Mouse (Mus musculus) limb, embryonic 14.5 days (tissue): ENCODE data around the gene Tmem219. TPM values are rescaled to one million over a fixed set of nuclear protein-coding genes. Genes with fewer than 3 reads are reported as not detected.

Experiments used
- ATAC-seq: fragments of 200-750 bp; cut with Nextera tagmentation; 2 replicates; pipeline ENCODE4 v1.8.0; 2017; ENCODE audit warnings: low read depth, moderate number of reproducible peaks, moderate TSS enrichment; ENCODE audit not compliant: low FRiP score
- DNase-seq: peaks from one replicate; pipeline ENCODE4 v3.0.0-alpha.2; 2015; ENCODE audit warnings: low spot score
- H3K27ac ChIP-seq: fragments of 300-500 bp; sonication (generic); replicated peaks from 2 replicates; pipeline ENCODE4 v1.5.1; 2014; ENCODE audit warnings: low read depth, mild to moderate bottlenecking, low read length, moderate library complexity, mixed read lengths
- H3K27me3 ChIP-seq: fragments of 300-500 bp; sonication (generic); 2 replicates; pipeline ENCODE4 v1.6.1; 2014; ENCODE audit warnings: low read length, mixed read lengths; ENCODE audit not compliant: control insufficient read depth, insufficient read depth
- H3K36me3 ChIP-seq: fragments of 300-500 bp; sonication (generic); 2 replicates; pipeline ENCODE4 v1.6.1; 2014; ENCODE audit warnings: mild to moderate bottlenecking, low read length, moderate library complexity, mixed read lengths; ENCODE audit not compliant: control insufficient read depth, insufficient read depth
- H3K4me1 ChIP-seq: fragments of 300-500 bp; sonication (generic); 2 replicates; pipeline ENCODE4 v1.6.1; 2014; ENCODE audit warnings: antibody characterized with exemption, low read length, mixed read lengths; ENCODE audit not compliant: control insufficient read depth, insufficient read depth
- H3K4me2 ChIP-seq: fragments of 300-500 bp; sonication (generic); replicated peaks from 2 replicates; pipeline ENCODE4 v1.6.1; 2014; ENCODE audit warnings: low read depth, mild to moderate bottlenecking, low read length, moderate library complexity; ENCODE audit not compliant: severe bottlenecking
- H3K4me3 ChIP-seq: fragments of 300-500 bp; sonication (generic); replicated peaks from 2 replicates; pipeline ENCODE4 v1.5.1; 2014; ENCODE audit warnings: low read length
- H3K9ac ChIP-seq: fragments of 300-500 bp; sonication (generic); 2 replicates; pipeline ENCODE4 v1.6.1; 2014; ENCODE audit warnings: mild to moderate bottlenecking, low read depth, low read length, moderate library complexity; ENCODE audit not compliant: severe bottlenecking
- H3K9me3 ChIP-seq: fragments of 300-500 bp; sonication (generic); 2 replicates; pipeline ENCODE4 v1.6.1; 2016; ENCODE audit warnings: low read length; ENCODE audit not compliant: control insufficient read depth
- POLR2A ChIP-seq: fragments of 200-500 bp; IDR thresholded peaks from 2 replicates; pipeline ENCODE4 v1.8.0; 2012; ENCODE audit warnings: inconsistent platforms, mild to moderate bottlenecking, moderate library complexity, borderline replicate concordance; ENCODE audit not compliant: insufficient read depth, insufficient read length; ENCODE audit errors: extremely low read depth
- WGBS: fragments of 180-500 bp; shearing (Covaris S2); extraction: QIAGEN DNeasy Blood & Tissue Kit; methylation state at CpG from one replicate; pipeline ENCODE4 v1.1.7; 2014; 5-methylcytosine and 5-hydroxymethylcytosine counted together
- polyA plus RNA-seq, 2 experiments: library from polyadenylated mRNA; depleted of rRNA in 1 of 2; stranded (reverse) in 1 of 2; unstranded in 1 of 2; fragments of >200 nt; fragmentation: Nextera tagmentation in 1 of 2; extraction: Ambion mirVana in 1 of 2; gene quantifications; 2 replicates each; pipeline versions ENCODE4 v1.2.1 to v1.2.3; 2012 to 2014

The Tmem219 gene
- polyA plus RNA-seq, 2 experiments = 31.0 to 33.2 TPM

- 46% methylated on average over 7 of the region's 7 CpGs for WGBS
Observed at GRCm38 (mm10) chr7:126888852-126889251, 33.9 kb downstream of the Tmem219 start.

GRCm38 (mm10) chr7:126887281-126887680, 35.4 kb downstream of the Tmem219 start:
- Histone ChIP-seq H3K9ac (no peak overlapping the region), H3K4me1 (peaks cover 14% of the 10 kb centered on the region), H3K27ac (no peak overlapping the region), H3K4me2 (no peak overlapping the region), H3K27me3 (no peaks in the 10 kb centered on the region), H3K36me3 (peaks cover 5% of the 10 kb centered on the region; the same call in 1 of the 2 replicates), H3K4me3 (no peak overlapping the region), H3K9me3 (no peaks in the 10 kb centered on the region)
- no peak for TF ChIP-seq POLR2A
- ATAC-seq (no peak), DNase-seq (no peak)
- WGBS = 84% methylated on average over 5 of the region's 5 CpGs

More at GRCm38 (mm10) chr7:126888852-126889251, 33.9 kb downstream of the Tmem219 start:
- no peaks in the 10 kb centered on the region for H3K27me3 ChIP-seq
- ATAC-seq (no peak), DNase-seq (no peak)
- H3K9me3 ChIP-seq = no peaks in the 10 kb centered on the region
- no peak overlapping the region for H3K27ac ChIP-seq
- H3K4me1 ChIP-seq = no peaks in the 10 kb centered on the region
- H3K4me2 ChIP-seq = no peak overlapping the region
- TF ChIP-seq POLR2A = no peak
- H3K9ac ChIP-seq = no peak overlapping the region
- H3K36me3 ChIP-seq = peaks cover 5% of the 10 kb centered on the region; the same call in 1 of the 2 replicates
- H3K4me3 ChIP-seq = no peak overlapping the region

GRCm38 (mm10) chr7:126884286-126885164, 38.2 kb downstream of the Tmem219 start, which contains the start of gene Taok2:
Gene Taok2, minus strand, starts transcription at chr7:126884703.
- Histone ChIP-seq H3K36me3 (peaks cover 11% of the 10 kb centered on the region), H3K9ac (peak within 1 kb of the TSS; percentile 56), H3K4me2 (peak within 1 kb of the TSS; percentile 98), H3K9me3 (no peaks in the 10 kb centered on the region), H3K4me1 (peaks cover 24% of the 10 kb centered on the region), H3K27me3 (no peaks in the 10 kb centered on the region), H3K4me3 (peak within 1 kb of the TSS; percentile 57), H3K27ac (peak within 1 kb of the TSS; percentile 81)
- peak; percentile 99 for ATAC-seq
- TF ChIP-seq POLR2A = peak; percentile 67; the same call in 1 of the 2 replicates
- DNase-seq = peak; percentile 98
- WGBS = under 1% methylated on average over 54 of the region's 56 CpGs

GRCm38 (mm10) chr7:126883731-126884181, 39.0 kb downstream of the Tmem219 start:
- DNase-seq (no peak), ATAC-seq (no peak)
- Histone ChIP-seq H3K4me3 (peak overlapping the region; percentile 57), H3K4me1 (peaks cover 24% of the 10 kb centered on the region), H3K4me2 (peak overlapping the region; percentile 98), H3K9ac (peak overlapping the region; percentile 56), H3K27me3 (no peaks in the 10 kb centered on the region), H3K36me3 (peaks cover 18% of the 10 kb centered on the region), H3K9me3 (no peaks in the 10 kb centered on the region), H3K27ac (peak overlapping the region; percentile 81)
- TF ChIP-seq POLR2A = no peak
- WGBS = under 1% methylated on average over 14 of the region's 15 CpGs

GRCm38 (mm10) chr7:126881040-126881439, 41.7 kb downstream of the Tmem219 start:
- WGBS = 75% methylated on average over 6 of the region's 6 CpGs
- no peak for DNase-seq
- ATAC-seq = no peak
- H3K36me3 ChIP-seq = peaks cover 46% of the 10 kb centered on the region
- peaks cover 24% of the 10 kb centered on the region for H3K4me1 ChIP-seq
- H3K9me3 ChIP-seq = no peaks in the 10 kb centered on the region
- H3K4me2 ChIP-seq = peak overlapping the region; percentile 98; the same call in 1 of the 2 replicates
- H3K27ac ChIP-seq = 0 out of 2 replicates have a peak overlapping the region, but pooled peaks have one; percentile 26
- no peak overlapping the region for H3K4me3 ChIP-seq
- H3K9ac ChIP-seq = 0 out of 2 replicates have a peak overlapping the region, but pooled peaks have one; percentile 56
- no peaks in the 10 kb centered on the region for H3K27me3 ChIP-seq
- no peak for TF ChIP-seq POLR2A
